Comparison of ENCODE assay signal across 22 mouse cellular contexts in genomic region chr3:136048026-136048425, GRCm38 (mm10).
"Had no signal": no experiment of that assay in that cellular context is flagged by ENCODE, and none has a peak within 500 bp of the region (broad histone marks: within the 10 kb centered on the region; RNA-seq: fewer than 3 reads in every experiment).

No protein-coding gene starts in this region.

- H3K27ac ChIP-seq: heart, adult 2 months; heart, embryonic 13.5 days; heart, embryonic 15.5 days; hindbrain, embryonic 10.5 days; hindbrain, embryonic 12.5 days; hindbrain, embryonic 14.5 days; intestine, embryonic 15.5 days; kidney, embryonic 15.5 days; kidney, postnatal 0 days; layer of hippocampus, adult 2 months; left cerebral cortex, adult 2 months; limb, embryonic 10.5 days; limb, embryonic 12.5 days; liver, embryonic 13.5 days; liver, embryonic 15.5 days had no signal

- H3K4me3 ChIP-seq: heart, adult 2 months; heart, embryonic 13.5 days; heart, embryonic 15.5 days; hindbrain, embryonic 10.5 days; hindbrain, embryonic 12.5 days; intestine, embryonic 15.5 days; kidney, embryonic 15.5 days; layer of hippocampus, adult 2 months; left cerebral cortex, adult 2 months; limb, embryonic 10.5 days; limb, embryonic 12.5 days; liver, embryonic 13.5 days; liver, embryonic 15.5 days had no signal

- H3K9ac ChIP-seq: heart, embryonic 13.5 days; heart, embryonic 15.5 days; hindbrain, embryonic 12.5 days; hindbrain, embryonic 14.5 days; intestine, embryonic 15.5 days; kidney, embryonic 15.5 days; limb, embryonic 12.5 days; liver, embryonic 13.5 days; liver, embryonic 15.5 days had no signal

- H3K27me3 ChIP-seq: heart, embryonic 13.5 days; heart, embryonic 15.5 days; hindbrain, embryonic 12.5 days; intestine, embryonic 15.5 days; kidney, embryonic 15.5 days; limb, embryonic 12.5 days; liver, embryonic 13.5 days; liver, embryonic 15.5 days had no signal

- DNase-seq: gastrocnemius, postnatal 14 days; gastrocnemius, postnatal 36 days; heart, adult 11 months; heart, adult 2 months; heart, postnatal 14 days; heart, postnatal 36 days; kidney, postnatal 25 days; kidney, postnatal 4 days; liver, embryonic 13.5 days had no signal

- H3K4me1 ChIP-seq: heart, embryonic 13.5 days; heart, embryonic 15.5 days; hindbrain, embryonic 10.5 days; hindbrain, embryonic 12.5 days; intestine, embryonic 15.5 days; kidney, embryonic 15.5 days; limb, embryonic 10.5 days; limb, embryonic 12.5 days; liver, embryonic 13.5 days; liver, embryonic 15.5 days had no signal

- H3K36me3 ChIP-seq: heart, embryonic 13.5 days; heart, embryonic 15.5 days; hindbrain, embryonic 10.5 days; hindbrain, embryonic 12.5 days; intestine, embryonic 15.5 days; kidney, embryonic 15.5 days; limb, embryonic 10.5 days; limb, embryonic 12.5 days; liver, embryonic 13.5 days; liver, embryonic 15.5 days had no signal
